Mouse (Mus musculus) inflammation-experienced regulatory T-cells (primary cell): ENCODE data around the gene Efcab2. TPM values are rescaled to one million over a fixed set of nuclear protein-coding genes. Genes with fewer than 3 reads are reported as not detected.

Experiments used
- polyA plus RNA-seq, 2 experiments: library from polyadenylated mRNA; unstranded; fragments of 100-300 nt; shearing (Covaris generic); gene quantifications; one replicate each; pipeline ENCODE4 v1.2.1; 2017

The Efcab2 gene
- polyA plus RNA-seq = 1 to 10 TPM; 3.0 to 5.3 TPM

DNA sequence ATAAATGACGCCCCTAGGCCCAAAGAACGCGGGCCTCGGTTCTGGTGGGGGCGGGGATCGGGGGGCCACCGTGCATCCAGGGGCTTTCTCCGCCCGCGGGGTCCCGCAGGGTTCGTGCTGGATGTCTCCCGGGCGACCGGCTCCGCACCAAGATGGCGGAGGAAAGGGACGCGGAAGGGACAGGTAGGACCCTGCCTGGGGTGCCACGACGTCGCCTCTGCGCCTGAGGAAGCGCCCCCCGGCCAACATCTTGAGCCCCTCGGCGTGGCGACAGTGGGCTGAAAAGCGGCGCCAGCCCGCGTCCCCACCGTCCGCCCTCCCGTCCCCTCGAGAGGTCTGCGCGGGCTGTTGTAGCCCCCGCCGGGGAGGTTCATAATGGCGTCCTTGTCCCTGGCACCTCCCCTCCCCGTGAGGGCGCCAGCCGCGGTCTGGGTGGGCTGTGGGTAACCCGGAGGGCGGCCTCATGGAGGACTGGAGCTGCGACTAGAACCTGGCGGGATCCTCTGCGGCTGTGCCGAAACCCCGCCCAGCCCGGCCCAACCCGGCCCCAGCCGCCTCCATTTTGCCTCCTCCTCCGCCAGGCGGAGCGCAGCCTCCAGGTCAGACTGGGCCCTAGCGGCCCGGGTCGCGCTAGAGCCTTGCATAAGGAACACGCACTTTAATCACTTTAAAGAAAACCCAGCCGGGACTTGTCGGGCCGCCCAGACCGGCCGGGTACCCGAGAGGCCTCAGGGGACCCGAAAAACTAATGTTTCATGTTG, at the start of gene Efcab2:
Efcab2 (plus strand) TSS at position 135 of the 761 bp plus-strand sequence.

DNA sequence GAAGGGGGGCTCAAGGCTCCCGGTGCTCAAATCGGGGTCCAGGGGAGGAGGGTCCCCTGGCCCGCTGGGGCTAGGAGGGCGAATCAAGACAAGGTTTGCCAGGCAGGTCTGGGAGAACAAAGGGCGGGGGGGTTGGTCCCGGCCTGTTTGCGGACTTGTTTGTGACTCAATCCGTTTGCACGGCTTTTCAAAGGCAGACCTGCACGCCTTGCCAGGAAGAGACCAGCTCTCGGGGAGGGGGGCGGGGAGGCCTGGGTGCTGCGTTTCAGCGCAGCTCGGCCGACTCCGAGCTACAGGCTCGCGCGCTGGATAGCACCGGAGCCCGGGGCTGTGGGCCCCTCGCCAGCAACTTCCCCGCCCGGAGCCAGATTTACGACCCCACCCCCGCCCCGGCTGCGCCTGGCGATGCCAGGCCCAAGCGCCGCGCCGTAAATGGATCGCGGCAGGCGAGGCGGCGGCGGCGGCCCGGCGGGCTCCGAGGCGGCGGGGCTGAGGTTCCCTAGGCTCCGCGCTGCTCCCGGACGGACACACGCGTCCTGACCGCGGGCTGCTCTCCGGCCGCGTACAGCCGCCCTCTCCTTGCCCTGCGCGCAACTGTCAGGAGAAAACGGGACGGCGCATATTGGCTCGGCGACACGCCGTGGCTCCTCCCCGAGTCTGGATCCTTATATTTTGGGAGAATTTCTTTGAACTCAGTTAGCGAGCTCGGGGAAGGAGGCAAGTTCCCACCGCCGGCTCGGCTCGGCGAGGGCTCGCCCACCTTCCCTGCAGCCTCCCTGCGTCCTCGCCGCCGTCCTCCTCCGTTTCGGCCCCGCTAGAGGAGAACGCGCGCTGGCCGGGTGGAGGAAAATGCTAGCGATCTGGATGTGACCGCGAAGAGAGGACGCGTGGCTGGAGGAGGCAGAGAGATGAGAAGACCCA, 122.8 kb downstream of the Efcab2 start, which contains the start of gene Kif26b:
Kif26b (plus strand) TSS at position 695 of the 921 bp plus-strand sequence.

Other genes starting within 250 kb of the Efcab2 start
- gene Desi2, start 218.7 kb upstream of the Efcab2 start, polyA plus RNA-seq = 10 to 100 TPM; 29.3 to 32.0 TPM
- 100 to 1,000 TPM; 173 to 196 TPM for gene Cox20, start 87.0 kb upstream of the Efcab2 start, polyA plus RNA-seq
- gene Hnrnpu, start 68.3 kb upstream of the Efcab2 start, polyA plus RNA-seq = 100 to 1,000 TPM; 859 to 929 TPM
- gene Kif26b, start 123.0 kb downstream of the Efcab2 start, polyA plus RNA-seq = under 1 TPM; 0.05 to 0.28 TPM